Mouse (Mus musculus) hindbrain, embryonic 15.5 days (tissue): ENCODE measurements at regions not wholly inside any gene's neighbourhood (a gene's known extent, or its start where the extent isn't known, plus 50 kb on each side); places are given as distances from the start of the nearest gene placed in this dataset.

ENCODE experiments used
- ATAC-seq: fragments of 200-750 bp; cut with Nextera tagmentation; 2 replicates; pipeline ENCODE4 v1.8.0; 2017; ENCODE audit warnings: low read depth, moderate number of reproducible peaks, moderate TSS enrichment; ENCODE audit not compliant: low FRiP score
- H3K27ac ChIP-seq: fragments of 300-500 bp; sonication (generic); replicated peaks from 2 replicates; pipeline ENCODE4 v1.5.1; 2015; ENCODE audit warnings: mild to moderate bottlenecking, inconsistent platforms
- H3K27me3 ChIP-seq: fragments of 300-500 bp; sonication (generic); 2 replicates; pipeline ENCODE4 v1.6.1; 2015; ENCODE audit warnings: control low read depth, inconsistent platforms
- H3K36me3 ChIP-seq: fragments of 300-500 bp; sonication (generic); 2 replicates; pipeline ENCODE4 v1.6.1; 2015; ENCODE audit warnings: control low read depth, inconsistent platforms
- H3K4me1 ChIP-seq: fragments of 300-500 bp; sonication (generic); replicated peaks from 2 replicates; pipeline ENCODE4 v1.6.1; 2015; ENCODE audit warnings: control low read depth, inconsistent platforms
- H3K4me2 ChIP-seq: fragments of 300-500 bp; sonication (generic); 2 replicates; pipeline ENCODE4 v1.6.1; 2015; ENCODE audit warnings: moderate library complexity, mild to moderate bottlenecking, inconsistent platforms
- H3K4me3 ChIP-seq: fragments of 300-500 bp; sonication (generic); 2 replicates; pipeline ENCODE4 v1.5.1; 2015; ENCODE audit warnings: mild to moderate bottlenecking, inconsistent platforms
- H3K9ac ChIP-seq: fragments of 300-500 bp; sonication (generic); 2 replicates; pipeline ENCODE4 v1.6.1; 2015; ENCODE audit warnings: inconsistent platforms
- H3K9me3 ChIP-seq: fragments of 300-500 bp; sonication (generic); 2 replicates; pipeline ENCODE4 v1.6.1; 2016; ENCODE audit warnings: control low read depth, inconsistent platforms
- WGBS: fragments of 180-500 bp; shearing (Covaris S2); methylation state at CpG from one replicate; pipeline ENCODE4 v1.1.7; 2015; 5-methylcytosine and 5-hydroxymethylcytosine counted together

- H3K4me3 ChIP-seq = no peak overlapping the region
- ATAC-seq = no peak; the same call in 1 of the 2 replicates
- no peaks in the 10 kb centered on the region for H3K36me3 ChIP-seq
- no peaks in the 10 kb centered on the region for H3K9me3 ChIP-seq
- H3K27ac ChIP-seq = no peak overlapping the region
- H3K4me2 ChIP-seq = no peak overlapping the region
- H3K9ac ChIP-seq = no peak overlapping the region
- WGBS = 11% methylated on average over 4 of the region's 4 CpGs
- H3K4me1 ChIP-seq = peaks cover 27% of the 10 kb centered on the region
- 0 out of 2 replicates have a peak, but pooled peaks cover 4% of the 10 kb centered on the region for H3K27me3 ChIP-seq
Observed at GRCm38 (mm10) chr17:15182105-15182504, 140.8 kb upstream of the Gm3448 start.

- no peak overlapping the region for H3K4me2 ChIP-seq
- peak; percentile 62; the same call in 1 of the 2 replicates for ATAC-seq
- H3K27ac ChIP-seq = no peak overlapping the region
- 0 out of 2 replicates have a peak, but pooled peaks cover 4% of the 10 kb centered on the region for H3K27me3 ChIP-seq
- no peaks in the 10 kb centered on the region for H3K9me3 ChIP-seq
- H3K4me1 ChIP-seq = peaks cover 26% of the 10 kb centered on the region
- no peak overlapping the region for H3K4me3 ChIP-seq
- no peaks in the 10 kb centered on the region for H3K36me3 ChIP-seq
- H3K9ac ChIP-seq = no peak overlapping the region
- 21% methylated on average over 10 of the region's 10 CpGs for WGBS
Observed at GRCm38 (mm10) chr17:15180223-15180860, 139.0 kb upstream of the Gm3448 start.

- Histone ChIP-seq H3K27ac (no peak overlapping the region), H3K36me3 (no peaks in the 10 kb centered on the region), H3K27me3 (0 out of 2 replicates have a peak, but pooled peaks cover 4% of the 10 kb centered on the region), H3K9me3 (no peaks in the 10 kb centered on the region), H3K4me2 (no peak overlapping the region), H3K4me1 (peaks cover 21% of the 10 kb centered on the region), H3K4me3 (no peak overlapping the region), H3K9ac (no peak overlapping the region)
- WGBS = 61% methylated on average over 4 of the region's 4 CpGs
- no peak for ATAC-seq
Observed at GRCm38 (mm10) chr17:15179411-15179951, 138.1 kb upstream of the Gm3448 start.

- H3K9ac ChIP-seq = no peak overlapping the region
- WGBS = 88% methylated on average over 3 of the region's 3 CpGs
- ATAC-seq = no peak
Observed at GRCm38 (mm10) chr17:15177390-15177789, 136.1 kb upstream of the Gm3448 start.

GRCm38 (mm10) chr17:15174354-15174953, 133.1 kb upstream of the Gm3448 start:
- H3K36me3 ChIP-seq = no peaks in the 10 kb centered on the region
- no peaks in the 10 kb centered on the region for H3K9me3 ChIP-seq
- H3K4me2 ChIP-seq = no peak overlapping the region
- 56% methylated on average over 9 of the region's 9 CpGs for WGBS
- no peak overlapping the region for H3K9ac ChIP-seq
- no peak overlapping the region for H3K27ac ChIP-seq
- H3K27me3 ChIP-seq = 0 out of 2 replicates have a peak, but pooled peaks cover 3% of the 10 kb centered on the region
- no peak overlapping the region for H3K4me3 ChIP-seq
- no peak for ATAC-seq
- no peaks in the 10 kb centered on the region for H3K4me1 ChIP-seq

More at GRCm38 (mm10) chr17:15177390-15177789, 136.1 kb upstream of the Gm3448 start:
- no peak overlapping the region for H3K4me2 ChIP-seq
- H3K4me3 ChIP-seq = no peak overlapping the region
- peaks cover 20% of the 10 kb centered on the region for H3K4me1 ChIP-seq
- H3K27me3 ChIP-seq = 0 out of 2 replicates have a peak, but pooled peaks cover 4% of the 10 kb centered on the region
- no peak overlapping the region for H3K27ac ChIP-seq
- no peaks in the 10 kb centered on the region for H3K9me3 ChIP-seq
- no peaks in the 10 kb centered on the region for H3K36me3 ChIP-seq

GRCm38 (mm10) chr17:15167927-15168326, 126.6 kb upstream of the Gm3448 start:
- H3K4me2 ChIP-seq = no peak overlapping the region
- H3K9me3 ChIP-seq = no peaks in the 10 kb centered on the region
- H3K4me3 ChIP-seq = no peak overlapping the region
- ATAC-seq = no peak
- no peaks in the 10 kb centered on the region for H3K36me3 ChIP-seq
- no peak overlapping the region for H3K27ac ChIP-seq
- H3K27me3 ChIP-seq = no peaks in the 10 kb centered on the region
- 90% methylated on average over 3 of the region's 3 CpGs for WGBS
- H3K4me1 ChIP-seq = no peaks in the 10 kb centered on the region
- no peak overlapping the region for H3K9ac ChIP-seq

- Histone ChIP-seq H3K27me3 (no peaks in the 10 kb centered on the region), H3K9ac (no peak overlapping the region), H3K27ac (no peak overlapping the region), H3K36me3 (no peaks in the 10 kb centered on the region), H3K4me3 (no peak overlapping the region), H3K4me1 (no peaks in the 10 kb centered on the region), H3K4me2 (no peak overlapping the region), H3K9me3 (no peaks in the 10 kb centered on the region)
- ATAC-seq = no peak
- 88% methylated on average over 5 of the region's 5 CpGs for WGBS
Observed at GRCm38 (mm10) chr17:15157693-15158333, 116.5 kb upstream of the Gm3448 start.

GRCm38 (mm10) chr17:15152996-15153735, 111.8 kb upstream of the Gm3448 start:
- no peaks in the 10 kb centered on the region for H3K4me1 ChIP-seq
- H3K27me3 ChIP-seq = no peaks in the 10 kb centered on the region
- no peaks in the 10 kb centered on the region for H3K36me3 ChIP-seq
- no peak for ATAC-seq
- no peak overlapping the region for H3K4me2 ChIP-seq
- no peaks in the 10 kb centered on the region for H3K9me3 ChIP-seq
- no peak overlapping the region for H3K27ac ChIP-seq
- H3K4me3 ChIP-seq = no peak overlapping the region
- H3K9ac ChIP-seq = no peak overlapping the region
- WGBS = 79% methylated on average over 7 of the region's 7 CpGs

GRCm38 (mm10) chr17:15152477-15152876, 111.1 kb upstream of the Gm3448 start:
- no peak overlapping the region for H3K9ac ChIP-seq
- WGBS = 78% methylated on average over 7 of the region's 7 CpGs
- no peaks in the 10 kb centered on the region for H3K36me3 ChIP-seq
- ATAC-seq = no peak
- no peaks in the 10 kb centered on the region for H3K9me3 ChIP-seq
- H3K4me2 ChIP-seq = no peak overlapping the region
- no peaks in the 10 kb centered on the region for H3K27me3 ChIP-seq
- H3K4me3 ChIP-seq = no peak overlapping the region
- no peak overlapping the region for H3K27ac ChIP-seq
- H3K4me1 ChIP-seq = no peaks in the 10 kb centered on the region

GRCm38 (mm10) chr17:15151695-15152094, 110.4 kb upstream of the Gm3448 start:
- H3K36me3 ChIP-seq = no peaks in the 10 kb centered on the region
- H3K4me1 ChIP-seq = no peaks in the 10 kb centered on the region
- no peak for ATAC-seq
- H3K4me3 ChIP-seq = no peak overlapping the region
- no peak overlapping the region for H3K27ac ChIP-seq
- no peaks in the 10 kb centered on the region for H3K27me3 ChIP-seq
- no peak overlapping the region for H3K4me2 ChIP-seq
- WGBS = 80% methylated on average over 3 of the region's 3 CpGs
- H3K9ac ChIP-seq = no peak overlapping the region
- no peaks in the 10 kb centered on the region for H3K9me3 ChIP-seq

- ATAC-seq = no peak
- Histone ChIP-seq H3K36me3 (no peaks in the 10 kb centered on the region), H3K27ac (no peak overlapping the region), H3K27me3 (no peaks in the 10 kb centered on the region), H3K9ac (no peak overlapping the region), H3K4me1 (no peaks in the 10 kb centered on the region), H3K9me3 (no peaks in the 10 kb centered on the region), H3K4me2 (no peak overlapping the region), H3K4me3 (no peak overlapping the region)
- WGBS = 66% methylated on average over 7 of the region's 7 CpGs
Observed at GRCm38 (mm10) chr17:15146607-15147006, 105.3 kb upstream of the Gm3448 start.
